Mouse (Mus musculus) embryonic facial prominence, embryonic 15.5 days (tissue): ENCODE results near the gene Cutc. TPM values are rescaled to one million over a fixed set of nuclear protein-coding genes. Genes with fewer than 3 reads are reported as not detected.

Experiments
- ATAC-seq: fragments of 200-750 bp; cut with Nextera tagmentation; 2 replicates; pipeline ENCODE4 v1.8.0; 2017; ENCODE audit warnings: low read depth, moderate TSS enrichment; ENCODE audit not compliant: insufficient number of reproducible peaks, low FRiP score, low TSS enrichment
- H3K27ac ChIP-seq: fragments of 300-500 bp; sonication (generic); replicated peaks from 2 replicates; pipeline ENCODE4 v1.5.1; 2015; ENCODE audit warnings: mild to moderate bottlenecking, inconsistent platforms
- H3K27me3 ChIP-seq: fragments of 300-500 bp; sonication (generic); 2 replicates; pipeline ENCODE4 v1.6.1; 2015; ENCODE audit warnings: inconsistent platforms
- H3K36me3 ChIP-seq: fragments of 300-500 bp; sonication (generic); 2 replicates; pipeline ENCODE4 v1.6.1; 2015; ENCODE audit warnings: mild to moderate bottlenecking, inconsistent platforms
- H3K4me1 ChIP-seq: fragments of 300-500 bp; sonication (generic); 2 replicates; pipeline ENCODE4 v1.6.1; 2015; ENCODE audit warnings: inconsistent platforms
- H3K4me2 ChIP-seq: fragments of 300-500 bp; sonication (generic); replicated peaks from 2 replicates; pipeline ENCODE4 v1.6.1; 2015; ENCODE audit warnings: mild to moderate bottlenecking, inconsistent platforms
- H3K4me3 ChIP-seq: fragments of 300-500 bp; sonication (generic); replicated peaks from 2 replicates; pipeline ENCODE4 v1.5.1; 2015; ENCODE audit warnings: mild to moderate bottlenecking, inconsistent platforms
- H3K9ac ChIP-seq: fragments of 300-500 bp; sonication (generic); 2 replicates; pipeline ENCODE4 v1.6.1; 2015; ENCODE audit warnings: inconsistent platforms
- H3K9me3 ChIP-seq: fragments of 300-500 bp; sonication (generic); replicated peaks from 2 replicates; pipeline ENCODE4 v1.6.1; 2016; ENCODE audit warnings: inconsistent platforms
- whole genome bisulfite sequencing: fragments of 180-500 bp; shearing (Covaris S2); methylation state at CpG from one replicate; pipeline ENCODE4 v1.1.7; 2015; 5-methylcytosine and 5-hydroxymethylcytosine counted together
- polyA plus RNA-seq: library from polyadenylated mRNA; unstranded; fragments of >200 nt; fragmentation: Nextera tagmentation; extraction: Ambion mirVana; gene quantifications from 2 replicates; pipeline ENCODE4 v1.2.1, GENCODE M21; 2015

Gene Cutc
- polyA plus RNA-seq, 1 experiment from 2014 or later: 14.1 TPM

DNA sequence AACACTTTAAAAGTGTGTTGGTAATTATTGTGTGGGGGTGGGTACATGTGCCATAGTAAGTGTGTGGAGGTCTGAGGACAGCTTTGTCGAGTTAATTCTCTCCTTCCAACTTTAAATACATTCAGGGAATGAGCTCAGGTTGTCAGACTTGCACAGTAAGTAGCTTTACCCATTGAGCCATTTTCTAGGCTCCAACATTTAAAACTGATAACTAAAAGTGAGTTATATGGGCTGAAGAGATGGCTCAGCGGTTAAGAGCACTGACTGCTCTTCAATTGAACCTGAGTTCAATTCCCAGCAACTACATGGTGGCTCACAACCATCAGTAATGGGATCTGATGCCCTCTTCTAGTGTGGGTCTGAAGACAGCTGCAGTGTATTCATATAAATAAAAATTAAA is 1.4 kb downstream of the Cutc start:
- Histone ChIP-seq H3K4me1 (peaks cover 3% of the 10 kb centered on the region; the same call in 1 of the 2 replicates), H3K27ac (no peak overlapping the region), H3K27me3 (no peaks in the 10 kb centered on the region), H3K9me3 (no peaks in the 10 kb centered on the region), H3K4me2 (no peak overlapping the region), H3K36me3 (peaks cover 11% of the 10 kb centered on the region), H3K9ac (no peak overlapping the region), H3K4me3 (no peak overlapping the region)
- 69% methylated on average over 2 of the region's 2 CpGs for WGBS
- ATAC-seq: no peak

DNA sequence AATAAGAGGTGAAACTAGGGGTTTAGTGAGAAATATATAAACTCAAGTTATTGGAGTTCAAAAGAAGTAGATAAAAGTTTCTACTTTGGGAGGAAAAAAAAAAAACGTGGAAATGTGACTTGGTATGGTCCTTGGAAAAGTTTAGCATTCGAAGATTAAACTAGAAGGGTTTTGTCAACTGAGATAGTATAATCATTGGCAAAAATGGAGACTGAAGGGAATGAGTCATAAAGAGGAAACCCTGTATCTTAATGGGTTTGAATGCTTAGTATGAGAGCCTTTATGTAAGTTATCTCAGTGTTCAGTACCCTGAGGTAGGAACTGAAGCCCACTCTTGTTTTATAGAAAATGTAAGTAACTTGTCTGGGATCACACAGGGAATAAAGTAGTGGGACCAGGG is 2.1 kb downstream of the Cutc start:
- WGBS: 66% methylated on average over 2 of the region's 2 CpGs
- H3K4me2 ChIP-seq: no peak overlapping the region
- H3K9me3 ChIP-seq: no peaks in the 10 kb centered on the region
- peaks cover 8% of the 10 kb centered on the region for H3K36me3 ChIP-seq
- H3K4me3 ChIP-seq: no peak overlapping the region
- no peak overlapping the region for H3K27ac ChIP-seq
- peaks cover 3% of the 10 kb centered on the region; the same call in 1 of the 2 replicates for H3K4me1 ChIP-seq
- H3K9ac ChIP-seq: no peak overlapping the region
- ATAC-seq: no peak
- H3K27me3 ChIP-seq: no peaks in the 10 kb centered on the region

- H3K4me1 ChIP-seq: no peaks in the 10 kb centered on the region
- no peak overlapping the region for H3K4me3 ChIP-seq
- H3K27ac ChIP-seq: no peak overlapping the region
- H3K9me3 ChIP-seq: no peaks in the 10 kb centered on the region
- no peak for ATAC-seq
- no peaks in the 10 kb centered on the region for H3K36me3 ChIP-seq
- H3K27me3 ChIP-seq: no peaks in the 10 kb centered on the region
- no peak overlapping the region for H3K4me2 ChIP-seq
- WGBS: 22% methylated on average over 6 of the region's 6 CpGs
- H3K9ac ChIP-seq: no peak overlapping the region
Measured at GRCm38 (mm10) chr19:43760504-43760903, 7.7 kb downstream of the Cutc start.

GRCm38 (mm10) chr19:43761543-43762256 is 8.9 kb downstream of the Cutc start:
- Histone ChIP-seq H3K27me3 (no peaks in the 10 kb centered on the region), H3K9ac (no peak overlapping the region), H3K4me2 (no peak overlapping the region), H3K9me3 (no peaks in the 10 kb centered on the region), H3K4me3 (no peak overlapping the region), H3K4me1 (no peaks in the 10 kb centered on the region), H3K36me3 (no peaks in the 10 kb centered on the region), H3K27ac (no peak overlapping the region)
- ATAC-seq: no peak

- no peaks in the 10 kb centered on the region for H3K27me3 ChIP-seq
- H3K4me1 ChIP-seq: no peaks in the 10 kb centered on the region
- H3K4me2 ChIP-seq: no peak overlapping the region
- ATAC-seq: no peak
- no peak overlapping the region for H3K4me3 ChIP-seq
- no peak overlapping the region for H3K9ac ChIP-seq
- no peaks in the 10 kb centered on the region for H3K36me3 ChIP-seq
- no peaks in the 10 kb centered on the region for H3K9me3 ChIP-seq
- H3K27ac ChIP-seq: no peak overlapping the region
- 69% methylated on average over 2 of the region's 2 CpGs for WGBS
Measured at GRCm38 (mm10) chr19:43762410-43762809, 9.6 kb downstream of the Cutc start.

DNA sequence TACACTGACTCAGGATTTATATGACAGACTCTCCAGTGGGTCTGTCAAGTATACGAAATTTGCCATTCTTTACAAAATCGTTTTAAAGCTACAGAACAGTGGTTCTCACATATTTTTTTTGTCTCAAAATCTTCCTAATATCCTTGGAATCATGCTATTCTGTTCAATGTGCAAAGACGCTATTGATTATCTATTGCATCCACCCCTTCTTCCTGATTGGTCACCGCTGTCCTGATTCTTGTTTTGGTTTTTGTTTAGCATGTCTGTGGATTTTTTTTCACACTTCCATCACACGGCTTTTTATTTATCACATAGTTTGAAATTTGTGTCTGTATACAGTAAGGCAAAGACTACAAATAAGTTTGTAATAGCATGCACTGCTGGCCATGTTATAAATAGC is 13.7 kb downstream of the Cutc start:
- Histone ChIP-seq H3K27ac (no peak overlapping the region), H3K9ac (no peak overlapping the region), H3K9me3 (no peaks in the 10 kb centered on the region), H3K4me1 (no peaks in the 10 kb centered on the region), H3K4me3 (no peak overlapping the region), H3K27me3 (no peaks in the 10 kb centered on the region), H3K36me3 (no peaks in the 10 kb centered on the region), H3K4me2 (no peak overlapping the region)
- ATAC-seq: no peak
- 81% methylated on average over 5 of the region's 5 CpGs for WGBS

DNA sequence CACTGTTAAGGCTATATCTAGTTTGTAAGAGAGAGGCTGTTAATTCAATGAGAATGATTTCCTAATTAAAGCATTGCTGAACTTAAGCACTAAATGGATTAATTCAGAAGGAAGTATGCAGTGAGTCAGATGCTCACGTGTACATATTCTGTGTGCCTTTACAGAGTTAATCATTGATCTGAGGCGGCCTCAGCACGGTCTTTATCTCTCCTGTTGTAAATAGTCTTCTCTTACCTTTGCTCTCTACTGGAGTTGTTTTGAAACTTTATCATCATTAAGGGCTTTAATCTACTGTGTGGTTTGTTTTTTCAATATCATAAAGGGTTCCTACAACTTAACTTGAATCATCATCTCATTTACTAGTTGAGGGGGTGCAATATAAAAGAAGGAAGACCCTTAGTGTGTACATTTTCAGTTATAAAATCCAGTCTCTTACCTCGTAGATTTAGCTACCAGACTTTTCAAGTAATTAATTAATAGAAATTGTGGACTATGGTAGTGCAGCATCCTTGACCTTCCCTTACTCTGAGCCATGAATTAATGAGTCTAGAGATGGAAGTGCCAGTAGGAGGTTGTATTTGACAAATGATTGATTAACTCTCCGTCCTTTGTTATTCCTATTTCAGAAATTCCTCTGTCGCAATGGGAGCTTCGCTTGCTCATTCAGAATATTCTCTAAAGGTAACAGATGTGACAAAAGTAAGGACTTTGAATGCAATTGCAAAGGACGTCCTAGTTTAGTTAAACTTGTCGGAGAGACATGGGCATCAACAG is 14.9 kb downstream of the Cutc start:
- ATAC-seq: no peak
- WGBS: 86% methylated on average over 9 of the region's 9 CpGs

GRCm38 (mm10) chr19:43769366-43769960 is 16.7 kb downstream of the Cutc start:
- Histone ChIP-seq H3K4me1 (no peaks in the 10 kb centered on the region), H3K9me3 (no peaks in the 10 kb centered on the region), H3K4me2 (no peak overlapping the region), H3K4me3 (no peak overlapping the region), H3K36me3 (no peaks in the 10 kb centered on the region), H3K9ac (no peak overlapping the region), H3K27ac (no peak overlapping the region), H3K27me3 (no peaks in the 10 kb centered on the region)
- WGBS: 80% methylated on average over 5 of the region's 5 CpGs
- no peak for ATAC-seq

More for the DNA sequence above, 14.9 kb downstream of the Cutc start:
- Histone ChIP-seq H3K9me3 (no peaks in the 10 kb centered on the region), H3K9ac (no peak overlapping the region), H3K36me3 (no peaks in the 10 kb centered on the region), H3K4me2 (no peak overlapping the region), H3K27ac (no peak overlapping the region), H3K4me1 (no peaks in the 10 kb centered on the region), H3K27me3 (no peaks in the 10 kb centered on the region), H3K4me3 (no peak overlapping the region)

GRCm38 (mm10) chr19:43770584-43770983 is 17.8 kb downstream of the Cutc start:
- H3K36me3 ChIP-seq: no peaks in the 10 kb centered on the region
- H3K4me1 ChIP-seq: no peaks in the 10 kb centered on the region
- H3K9me3 ChIP-seq: no peaks in the 10 kb centered on the region
- H3K4me2 ChIP-seq: no peak overlapping the region
- WGBS: 86% methylated on average over 4 of the region's 4 CpGs
- H3K4me3 ChIP-seq: no peak overlapping the region
- ATAC-seq: no peak
- H3K27ac ChIP-seq: no peak overlapping the region
- no peaks in the 10 kb centered on the region for H3K27me3 ChIP-seq
- H3K9ac ChIP-seq: no peak overlapping the region

GRCm38 (mm10) chr19:43771499-43771969 is 18.7 kb downstream of the Cutc start:
- ATAC-seq: no peak

GRCm38 (mm10) chr19:43772311-43772710 is 19.5 kb downstream of the Cutc start:
- ATAC-seq: no peak
- Histone ChIP-seq H3K36me3 (no peaks in the 10 kb centered on the region), H3K4me2 (no peak overlapping the region), H3K4me3 (no peak overlapping the region), H3K4me1 (no peaks in the 10 kb centered on the region), H3K27ac (no peak overlapping the region), H3K9ac (no peak overlapping the region), H3K9me3 (no peaks in the 10 kb centered on the region), H3K27me3 (no peaks in the 10 kb centered on the region)
- WGBS: 74% methylated on average over 6 of the region's 6 CpGs

More at GRCm38 (mm10) chr19:43771499-43771969, 18.7 kb downstream of the Cutc start:
- Histone ChIP-seq H3K27me3 (no peaks in the 10 kb centered on the region), H3K4me3 (no peak overlapping the region), H3K9ac (no peak overlapping the region), H3K4me1 (no peaks in the 10 kb centered on the region), H3K36me3 (no peaks in the 10 kb centered on the region), H3K9me3 (no peaks in the 10 kb centered on the region), H3K27ac (no peak overlapping the region), H3K4me2 (no peak overlapping the region)
- WGBS: 80% methylated on average over 5 of the region's 5 CpGs
